Comparison of ENCODE assay signal across 16 mouse cellular contexts in genomic region chr6:7473730-7474129, GRCm38 (mm10).
DNase-seq lines count a peak whose midpoint lies in the region; ATAC-seq and TF ChIP-seq lines count a peak whose summit lies in the region.
"Had no signal": no experiment of that assay in that cellular context is flagged by ENCODE, and none has a peak within 500 bp of the region (broad histone marks: within the 10 kb centered on the region; RNA-seq: fewer than 3 reads in every experiment).

No protein-coding gene starts in this region.

- H3K9me3 ChIP-seq in limb, embryonic 12.5 days = no peaks in the 10 kb centered on the region
- no peaks in the 10 kb centered on the region for H3K9me3 ChIP-seq in limb, embryonic 10.5 days (replicated peaks)
- H3K9me3 ChIP-seq in hindbrain, embryonic 10.5 days = no peaks in the 10 kb centered on the region
- H3K9me3 ChIP-seq: forebrain, embryonic 13.5 days; G1E; heart, embryonic 12.5 days; hindbrain, embryonic 15.5 days had no signal

- no peak for DNase-seq in limb, embryonic 10.5 days (ENCODE audit: low spot score)
- DNase-seq in brain, embryonic 14.5 days (ENCODE audit: low read depth) = peak; percentile 39
- DNase-seq in forelimb bud, embryonic 11.5 days (ENCODE audit: low read depth, low spot score) = peak; percentile 14
- DNase-seq in kidney, postnatal 25 days = no peak
- no peak for DNase-seq in hindbrain, embryonic 10.5 days (ENCODE audit: low spot score)
- DNase-seq: adrenal gland, postnatal 10 days; cerebellum, adult 11-12 months; cerebellum, adult 9-11 months; cerebellum, postnatal 36 days; gastrocnemius, postnatal 14 days had no signal

- no peak overlapping the region for H3K4me3 ChIP-seq in limb, embryonic 12.5 days (replicated peaks)
- H3K4me3 ChIP-seq in limb, embryonic 10.5 days = no peak overlapping the region
- no peak overlapping the region for H3K4me3 ChIP-seq in hindbrain, embryonic 10.5 days
- H3K4me3 ChIP-seq: forebrain, embryonic 13.5 days; heart, embryonic 12.5 days; hindbrain, embryonic 15.5 days had no signal

- H3K4me1 ChIP-seq in limb, embryonic 12.5 days (replicated peaks) = no peaks in the 10 kb centered on the region
- peaks cover 5% of the 10 kb centered on the region; the same call in 1 of the 2 replicates for H3K4me1 ChIP-seq in limb, embryonic 10.5 days
- no peaks in the 10 kb centered on the region for H3K4me1 ChIP-seq in hindbrain, embryonic 10.5 days (replicated peaks)
- H3K4me1 ChIP-seq: forebrain, embryonic 13.5 days; heart, embryonic 12.5 days; hindbrain, embryonic 15.5 days had no signal

- TF ChIP-seq POLR2A in brain, embryonic 14.5 days (IDR thresholded peaks at IDR 0.05; ENCODE audit: borderline replicate concordance, extremely low read depth, insufficient read depth, insufficient read length, poor library complexity, severe bottlenecking) = no peak

- H3K27me3 ChIP-seq in limb, embryonic 12.5 days = no peaks in the 10 kb centered on the region
- H3K27me3 ChIP-seq in limb, embryonic 10.5 days (ENCODE audit: low read depth, poor library complexity, severe bottlenecking) = no peaks in the 10 kb centered on the region
- H3K27me3 ChIP-seq in hindbrain, embryonic 10.5 days (ENCODE audit: insufficient read depth, poor library complexity, severe bottlenecking) = no peaks in the 10 kb centered on the region
- H3K27me3 ChIP-seq: forebrain, embryonic 13.5 days; heart, embryonic 12.5 days; hindbrain, embryonic 15.5 days had no signal

- no peak overlapping the region for H3K9ac ChIP-seq in limb, embryonic 12.5 days (replicated peaks)
- H3K9ac ChIP-seq: forebrain, embryonic 13.5 days; heart, embryonic 12.5 days; hindbrain, embryonic 15.5 days had no signal

- 0 out of 2 replicates have a peak overlapping the region, but pooled peaks have one; percentile 7 for H3K27ac ChIP-seq in limb, embryonic 12.5 days
- no peak overlapping the region for H3K27ac ChIP-seq in limb, embryonic 10.5 days
- H3K27ac ChIP-seq in hindbrain, embryonic 10.5 days = no peak overlapping the region
- H3K27ac ChIP-seq: forebrain, embryonic 13.5 days; hindbrain, embryonic 15.5 days had no signal

- no peak overlapping the region for H3K4me2 ChIP-seq in limb, embryonic 12.5 days
- H3K4me2 ChIP-seq: forebrain, embryonic 13.5 days; heart, embryonic 12.5 days; hindbrain, embryonic 15.5 days had no signal

- WGBS in limb, embryonic 12.5 days = 26% methylated on average over 3 of the region's 3 CpGs
- WGBS in limb, embryonic 10.5 days = 52% methylated on average over 3 of the region's 3 CpGs
- 80% methylated on average over 3 of the region's 3 CpGs for WGBS in hindbrain, embryonic 10.5 days

- no peaks in the 10 kb centered on the region for H3K36me3 ChIP-seq in limb, embryonic 12.5 days
- no peaks in the 10 kb centered on the region for H3K36me3 ChIP-seq in limb, embryonic 10.5 days
- no peaks in the 10 kb centered on the region for H3K36me3 ChIP-seq in hindbrain, embryonic 10.5 days
- H3K36me3 ChIP-seq: G1E; heart, embryonic 12.5 days; hindbrain, embryonic 15.5 days had no signal

- no peak for TF ChIP-seq CTCF in brain, embryonic 14.5 days (IDR thresholded peaks at IDR 0.05; ENCODE audit: borderline replicate concordance, extremely low read depth, insufficient read depth, insufficient read length)

- ATAC-seq in limb, embryonic 12.5 days (ENCODE audit: insufficient number of reproducible peaks, insufficient read depth, low FRiP score, low TSS enrichment, low read depth) = no peak
- ATAC-seq: forebrain, embryonic 13.5 days; intestine, postnatal 0 days had no signal

Comparison
In these comparisons a context has a peak if more than half of its experiments do, and no peak if none do; other contexts are left out.
1. DNase-seq: peak in brain, embryonic 14.5 days (single experiment) and forelimb bud, embryonic 11.5 days (single experiment); none in limb, embryonic 10.5 days (single experiment), kidney, postnatal 25 days (0 of 2) and hindbrain, embryonic 10.5 days (single experiment).